Mouse (Mus musculus) left cerebral cortex, postnatal 36 days (tissue): Measurements from ENCODE around the gene Zfp11. TPM values are rescaled to one million over a fixed set of nuclear protein-coding genes. Genes with fewer than 3 reads are reported as not detected.
A peak's percentile ranks its signal among the peaks of the same experiment; 100 is the strongest.
"Not testable (repeated sequence)": the region's sequence is repeated elsewhere in the genome, so short reads cannot be mapped to it uniquely, and the experiment has no call there.

Source experiments
- DNase-seq, 2 experiments: peaks; one replicate each; pipeline ENCODE4 v3.0.0; 2021 to 2022; ENCODE audit warnings: low spot score in 2 of 2, mixed read lengths in 1 of 2
- intact Hi-C: fragments of 180-260 bp; cut with DNase I; formaldehyde crosslinking; loops from one replicate; pipeline ENCODE4 v1.15.1; 2025
- total RNA-seq, 2 experiments: library from RNA; stranded (reverse); gene quantifications; 2 replicates each; pipeline ENCODE4 v1.2.3; 2021

Zfp11 gene
- 1 to 10 TPM; 6.4 to 8.2 TPM for total RNA-seq

GRCm38 (mm10) chr5:129670036-129670458, at the start of gene Zfp11:
Gene Zfp11, minus strand, starts transcription at chr5:129670099.
- intact Hi-C loops = no loop called here
- DNase-seq = peak; percentile 79 to 86

GRCm38 (mm10) chr5:129717016-129717415, 47.1 kb upstream of the Zfp11 start:
- no peak for DNase-seq
- intact Hi-C loops = no loop called here

- intact Hi-C loops = no loop called here
- DNase-seq = peak; percentile 88 to 90
These were observed 45.5 kb upstream of the Zfp11 start, which contains the start of gene Mrps17 for GRCm38 (mm10) chr5:129715326-129715861. Gene Mrps17, plus strand, starts transcription at chr5:129715497.

GRCm38 (mm10) chr5:129708412-129708811, 38.5 kb upstream of the Zfp11 start, which contains the start of gene Sept14:
Gene Sept14, minus strand, starts transcription at chr5:129708512.
- no peak for DNase-seq
- intact Hi-C loops = no loop called here

- intact Hi-C loops = no loop called here
- DNase-seq = no peak
These were observed 33.5 kb upstream of the Zfp11 start for GRCm38 (mm10) chr5:129703368-129703767.

GRCm38 (mm10) chr5:129701706-129702105, 31.8 kb upstream of the Zfp11 start:
- no peak for DNase-seq
- intact Hi-C loops = no loop called here

GRCm38 (mm10) chr5:129700506-129700905, 30.6 kb upstream of the Zfp11 start:
- intact Hi-C loops = no loop called here
- DNase-seq = no peak

GRCm38 (mm10) chr5:129690528-129690927, 20.6 kb upstream of the Zfp11 start:
- DNase-seq = no peak
- intact Hi-C loops = no loop called here

- intact Hi-C loops = no loop called here
- no peak for DNase-seq
These were observed 17.7 kb upstream of the Zfp11 start for GRCm38 (mm10) chr5:129687621-129688020.

GRCm38 (mm10) chr5:129685141-129685540, 15.2 kb upstream of the Zfp11 start:
- DNase-seq, intact Hi-C loops: not testable (repeated sequence)

GRCm38 (mm10) chr5:129669453-129670035, 355 bp downstream of the Zfp11 start:
- intact Hi-C loops = loop anchor here (10.0 kb wide), 1 partner anchor 165 kb away; the partner anchor contains the start of gene Sfswap
- no peak for DNase-seq

GRCm38 (mm10) chr5:129667851-129668250, 2.0 kb downstream of the Zfp11 start:
- intact Hi-C loops = loop anchor here (10.0 kb wide), 1 partner anchor 163 kb away; the partner anchor contains the start of gene Sfswap
- DNase-seq = no peak

GRCm38 (mm10) chr5:129666271-129666909, 3.5 kb downstream of the Zfp11 start:
- peak in 1 of 2 experiments; percentile 7 for DNase-seq
- intact Hi-C loops = loop anchor here (10.0 kb wide), 1 partner anchor 162 kb away; the partner anchor contains the start of gene Sfswap

GRCm38 (mm10) chr5:129664090-129664489, 5.8 kb downstream of the Zfp11 start:
- DNase-seq = no peak
- intact Hi-C loops = loop anchor here (10.0 kb wide), 1 partner anchor 159 kb away; the partner anchor contains the start of gene Sfswap

- DNase-seq = no peak
- intact Hi-C loops = no loop called here
These were observed 12.0 kb downstream of the Zfp11 start for GRCm38 (mm10) chr5:129657931-129658330.

GRCm38 (mm10) chr5:129657016-129657415, 12.9 kb downstream of the Zfp11 start:
- intact Hi-C loops = no loop called here
- DNase-seq = no peak

GRCm38 (mm10) chr5:129650858-129651257, 19.0 kb downstream of the Zfp11 start:
- intact Hi-C loops = no loop called here
- no peak for DNase-seq

GRCm38 (mm10) chr5:129632270-129633250, 37.3 kb downstream of the Zfp11 start:
- DNase-seq, intact Hi-C loops: not testable (repeated sequence)

GRCm38 (mm10) chr5:129626586-129626985, 43.3 kb downstream of the Zfp11 start:
- DNase-seq, intact Hi-C loops: not testable (repeated sequence)
